Mouse (Mus musculus): ENCODE measurements around the gene Sipa1. TPM values are rescaled to one million over a fixed set of nuclear protein-coding genes. Genes with fewer than 3 reads are reported as not detected.

Sipa1 gene
- polyA plus RNA-seq, 1 experiment from 2014 or later: 11.5 TPM

- no peak overlapping the region for H3K4me3 ChIP-seq (replicated peaks; ENCODE audit: low read depth, low read length)
- H3K27ac ChIP-seq (replicated peaks; ENCODE audit: low read depth, low read length): no peak overlapping the region
- no peak for DNase-seq
- H3K36me3 ChIP-seq (ENCODE audit: control insufficient read depth, insufficient read depth, low read length): no peaks in the 10 kb centered on the region
- no peaks in the 10 kb centered on the region for H3K27me3 ChIP-seq (ENCODE audit: control insufficient read depth, insufficient read depth, low read length)
- ATAC-seq (ENCODE audit: low FRiP score, low TSS enrichment): no peak
- no peaks in the 10 kb centered on the region for H3K4me1 ChIP-seq (ENCODE audit: control insufficient read depth, insufficient read depth, low read length)
- H3K9me3 ChIP-seq (ENCODE audit: control insufficient read depth, low read length): no peaks in the 10 kb centered on the region
- H3K4me2 ChIP-seq (ENCODE audit: low read length): no peak overlapping the region
- 85% methylated on average over 8 of the region's 8 CpGs for WGBS
- no peak overlapping the region for H3K9ac ChIP-seq (replicated peaks; ENCODE audit: low read length)
Measured at GRCm38 (mm10) chr19:5625311-5625710, 38.2 kb downstream of the Sipa1 start.

GRCm38 (mm10) chr19:5621884-5622283 is 41.6 kb downstream of the Sipa1 start:
- no peaks in the 10 kb centered on the region for H3K4me1 ChIP-seq (ENCODE audit: control insufficient read depth, insufficient read depth, low read length)
- no peak overlapping the region for H3K27ac ChIP-seq (replicated peaks; ENCODE audit: low read depth, low read length)
- H3K4me3 ChIP-seq (replicated peaks; ENCODE audit: low read depth, low read length): no peak overlapping the region
- H3K9me3 ChIP-seq (ENCODE audit: control insufficient read depth, low read length): no peaks in the 10 kb centered on the region
- no peaks in the 10 kb centered on the region for H3K27me3 ChIP-seq (ENCODE audit: control insufficient read depth, insufficient read depth, low read length)
- DNase-seq (no peak), ATAC-seq (ENCODE audit: low FRiP score, low TSS enrichment) (no peak)
- H3K4me2 ChIP-seq (ENCODE audit: low read length): no peak overlapping the region
- WGBS: 86% methylated on average over 5 of the region's 5 CpGs
- H3K36me3 ChIP-seq (ENCODE audit: control insufficient read depth, insufficient read depth, low read length): no peaks in the 10 kb centered on the region
- no peak overlapping the region for H3K9ac ChIP-seq (replicated peaks; ENCODE audit: low read length)

GRCm38 (mm10) chr19:5620007-5620406 is 43.5 kb downstream of the Sipa1 start:
- Histone ChIP-seq H3K9ac (replicated peaks; ENCODE audit: low read length) (no peak overlapping the region), H3K4me3 (replicated peaks; ENCODE audit: low read depth, low read length) (no peak overlapping the region), H3K4me1 (ENCODE audit: control insufficient read depth, insufficient read depth, low read length) (no peaks in the 10 kb centered on the region), H3K27ac (replicated peaks; ENCODE audit: low read depth, low read length) (no peak overlapping the region), H3K9me3 (ENCODE audit: control insufficient read depth, low read length) (no peaks in the 10 kb centered on the region), H3K27me3 (ENCODE audit: control insufficient read depth, insufficient read depth, low read length) (no peaks in the 10 kb centered on the region), H3K4me2 (ENCODE audit: low read length) (no peak overlapping the region), H3K36me3 (ENCODE audit: control insufficient read depth, insufficient read depth, low read length) (no peaks in the 10 kb centered on the region)
- WGBS: 83% methylated on average over 4 of the region's 4 CpGs
- ATAC-seq (ENCODE audit: low FRiP score, low TSS enrichment) (no peak), DNase-seq (no peak)

- 77% methylated on average over 2 of the region's 2 CpGs for WGBS
- ATAC-seq (ENCODE audit: low FRiP score, low TSS enrichment) (no peak), DNase-seq (no peak)
- Histone ChIP-seq H3K4me3 (replicated peaks; ENCODE audit: low read depth, low read length) (no peak overlapping the region), H3K4me2 (ENCODE audit: low read length) (no peak overlapping the region), H3K36me3 (ENCODE audit: control insufficient read depth, insufficient read depth, low read length) (no peaks in the 10 kb centered on the region), H3K9ac (replicated peaks; ENCODE audit: low read length) (no peak overlapping the region), H3K9me3 (ENCODE audit: control insufficient read depth, low read length) (no peaks in the 10 kb centered on the region), H3K4me1 (ENCODE audit: control insufficient read depth, insufficient read depth, low read length) (peaks cover 9% of the 10 kb centered on the region), H3K27ac (replicated peaks; ENCODE audit: low read depth, low read length) (no peak overlapping the region), H3K27me3 (ENCODE audit: control insufficient read depth, insufficient read depth, low read length) (no peaks in the 10 kb centered on the region)
Measured at GRCm38 (mm10) chr19:5614953-5615352, 48.6 kb downstream of the Sipa1 start.

- H3K27me3 ChIP-seq (ENCODE audit: control insufficient read depth, insufficient read depth, low read length): no peaks in the 10 kb centered on the region
- H3K4me2 ChIP-seq (ENCODE audit: low read length): no peak overlapping the region
- DNase-seq (no peak), ATAC-seq (ENCODE audit: low FRiP score, low TSS enrichment) (no peak)
- H3K27ac ChIP-seq (replicated peaks; ENCODE audit: low read depth, low read length): no peak overlapping the region
- H3K9me3 ChIP-seq (ENCODE audit: control insufficient read depth, low read length): no peaks in the 10 kb centered on the region
- H3K4me3 ChIP-seq (replicated peaks; ENCODE audit: low read depth, low read length): no peak overlapping the region
- H3K9ac ChIP-seq (replicated peaks; ENCODE audit: low read length): no peak overlapping the region
- peaks cover 10% of the 10 kb centered on the region for H3K36me3 ChIP-seq (ENCODE audit: control insufficient read depth, insufficient read depth, low read length)
- WGBS: 61% methylated on average over 3 of the region's 3 CpGs
- H3K4me1 ChIP-seq (ENCODE audit: control insufficient read depth, insufficient read depth, low read length): peaks cover 22% of the 10 kb centered on the region
Measured at GRCm38 (mm10) chr19:5612762-5613411, 50.6 kb downstream of the Sipa1 start.

GRCm38 (mm10) chr19:5611973-5612372 is 51.5 kb downstream of the Sipa1 start:
- no peak overlapping the region for H3K4me2 ChIP-seq (ENCODE audit: low read length)
- 90% methylated on average over 1 of the region's 1 CpGs for whole genome bisulfite sequencing
- no peak overlapping the region for H3K27ac ChIP-seq (replicated peaks; ENCODE audit: low read depth, low read length)
- H3K4me1 ChIP-seq (ENCODE audit: control insufficient read depth, insufficient read depth, low read length): peaks cover 22% of the 10 kb centered on the region
- no peak for ATAC-seq (ENCODE audit: low FRiP score, low TSS enrichment)
- H3K36me3 ChIP-seq (ENCODE audit: control insufficient read depth, insufficient read depth, low read length): peaks cover 19% of the 10 kb centered on the region
- no peaks in the 10 kb centered on the region for H3K27me3 ChIP-seq (ENCODE audit: control insufficient read depth, insufficient read depth, low read length)
- DNase-seq: no peak
- no peak overlapping the region for H3K9ac ChIP-seq (replicated peaks; ENCODE audit: low read length)
- H3K9me3 ChIP-seq (ENCODE audit: control insufficient read depth, low read length): no peaks in the 10 kb centered on the region
- no peak overlapping the region for H3K4me3 ChIP-seq (replicated peaks; ENCODE audit: low read depth, low read length)

- Histone ChIP-seq H3K9me3 (ENCODE audit: control insufficient read depth, low read length) (no peaks in the 10 kb centered on the region), H3K36me3 (ENCODE audit: control insufficient read depth, insufficient read depth, low read length) (peaks cover 41% of the 10 kb centered on the region), H3K4me3 (replicated peaks; ENCODE audit: low read depth, low read length) (peak within 1 kb of the TSS; percentile 63), H3K9ac (replicated peaks; ENCODE audit: low read length) (peak within 1 kb of the TSS; percentile 89), H3K27me3 (ENCODE audit: control insufficient read depth, insufficient read depth, low read length) (no peaks in the 10 kb centered on the region), H3K4me1 (ENCODE audit: control insufficient read depth, insufficient read depth, low read length) (peaks cover 22% of the 10 kb centered on the region), H3K4me2 (ENCODE audit: low read length) (peak within 1 kb of the TSS; percentile 81), H3K27ac (replicated peaks; ENCODE audit: low read depth, low read length) (peak within 1 kb of the TSS; percentile 99)
- ATAC-seq (ENCODE audit: low FRiP score, low TSS enrichment) (peak; percentile 93), DNase-seq (peak; percentile 95)
- WGBS: under 1% methylated on average over 54 of the region's 55 CpGs
Measured at GRCm38 (mm10) chr19:5609547-5610404, 53.7 kb downstream of the Sipa1 start, which contains the start of gene Kat5. Gene Kat5 (minus strand): TSS chr19:5610237.

GRCm38 (mm10) chr19:5609171-5609546 is 54.3 kb downstream of the Sipa1 start:
- WGBS: 64% methylated on average over 10 of the region's 10 CpGs
- Histone ChIP-seq H3K27ac (replicated peaks; ENCODE audit: low read depth, low read length) (peak overlapping the region; percentile 99), H3K4me3 (replicated peaks; ENCODE audit: low read depth, low read length) (peak overlapping the region; percentile 63), H3K9me3 (ENCODE audit: control insufficient read depth, low read length) (no peaks in the 10 kb centered on the region), H3K36me3 (ENCODE audit: control insufficient read depth, insufficient read depth, low read length) (peaks cover 47% of the 10 kb centered on the region), H3K9ac (replicated peaks; ENCODE audit: low read length) (peak overlapping the region; percentile 89), H3K27me3 (ENCODE audit: control insufficient read depth, insufficient read depth, low read length) (no peaks in the 10 kb centered on the region), H3K4me1 (ENCODE audit: control insufficient read depth, insufficient read depth, low read length) (peaks cover 22% of the 10 kb centered on the region), H3K4me2 (ENCODE audit: low read length) (peak overlapping the region; percentile 81)
- ATAC-seq (ENCODE audit: low FRiP score, low TSS enrichment): no peak; the same call in 1 of the 2 replicates
- no peak for DNase-seq
